8 mouse cellular contexts compared by ENCODE assay signal in genomic region chr11:5485193-5486011, GRCm38 (mm10). TPM values are rescaled to one million over a fixed set of nuclear protein-coding genes. Genes with fewer than 3 reads are reported as not detected.
DNase-seq lines count a peak whose midpoint lies in the region; ATAC-seq and TF ChIP-seq lines count a peak whose summit lies in the region.

No protein-coding gene starts in this region.

- TF ChIP-seq POLR2A in MEL (IDR thresholded peaks at IDR 0.05; ENCODE audit: control insufficient read depth in 1 of 2, insufficient read depth in 1 of 2, low read depth in 1 of 2, low read length in 2 of 2, poor library complexity in 1 of 2): peak; percentile 93 to 94
- no peak for TF ChIP-seq POLR2A in testis, adult 2 months (IDR thresholded peaks at IDR 0.05; ENCODE audit: control insufficient read depth, low read depth, low read length)

- peak; percentile 98 for DNase-seq in MEL (ENCODE audit: low read depth, low spot score)
- peak; percentile 85 to 88 for DNase-seq in cerebellum, adult 18-20 months
- peak; percentile 85 to 86 for DNase-seq in heart, postnatal 36 days
- DNase-seq in layer of hippocampus, adult 18-20 months (ENCODE audit: low spot score in 2 of 2): peak; percentile 70 to 93
- peak; percentile 86 to 88 for DNase-seq in lung, adult 18-20 months

- peaks cover 0 to 6% of the 10 kb centered on the region in 2 experiments; a peak in 2 of 4 replicates for H3K36me3 ChIP-seq in MEL (ENCODE audit: control insufficient read depth in 1 of 2, insufficient read depth in 2 of 2, low read length in 2 of 2)
- no peaks in the 10 kb centered on the region for H3K36me3 ChIP-seq in forebrain, embryonic 16.5 days (ENCODE audit: control insufficient read depth, insufficient read depth)
- no peaks in the 10 kb centered on the region for H3K36me3 ChIP-seq in neural tube, embryonic 14.5 days (ENCODE audit: control insufficient read depth, insufficient read depth, low read length)
- no peaks in the 10 kb centered on the region for H3K36me3 ChIP-seq in testis, adult 2 months (ENCODE audit: control insufficient read depth, insufficient read depth, low read length)

- H3K4me2 ChIP-seq in forebrain, embryonic 16.5 days (ENCODE audit: low read length): peak overlapping the region; percentile 51
- peak overlapping the region; percentile 35 for H3K4me2 ChIP-seq in neural tube, embryonic 14.5 days (ENCODE audit: low read depth, low read length)

- peaks cover 0 to 4% of the 10 kb centered on the region in 2 experiments; a peak in 1 of 4 replicates for H3K4me1 ChIP-seq in MEL (ENCODE audit: control insufficient read depth in 1 of 2, insufficient read depth in 2 of 2, low read length in 2 of 2)
- H3K4me1 ChIP-seq in forebrain, embryonic 16.5 days (replicated peaks; ENCODE audit: control insufficient read depth, insufficient read depth, low read length): no peaks in the 10 kb centered on the region; the same call in 1 of the 2 replicates
- H3K4me1 ChIP-seq in neural tube, embryonic 14.5 days (ENCODE audit: control insufficient read depth, insufficient read depth, low read length): no peaks in the 10 kb centered on the region
- peaks cover 4% of the 10 kb centered on the region for H3K4me1 ChIP-seq in testis, adult 2 months (ENCODE audit: control insufficient read depth, insufficient read depth, low read length)

- no peaks in the 10 kb centered on the region for H3K27me3 ChIP-seq in MEL (ENCODE audit: control insufficient read depth in 1 of 2, insufficient read depth in 2 of 2, low read length in 2 of 2)
- no peaks in the 10 kb centered on the region for H3K27me3 ChIP-seq in forebrain, embryonic 16.5 days (replicated peaks; ENCODE audit: control insufficient read depth, insufficient read depth, low read length)
- no peaks in the 10 kb centered on the region for H3K27me3 ChIP-seq in neural tube, embryonic 14.5 days (ENCODE audit: control insufficient read depth, insufficient read depth, low read length)
- H3K27me3 ChIP-seq in testis, adult 2 months (ENCODE audit: control insufficient read depth, insufficient read depth, low read length): no peaks in the 10 kb centered on the region

- TF ChIP-seq EP300 in MEL (IDR thresholded peaks at IDR 0.05; ENCODE audit: low read depth in 1 of 2, low read length in 2 of 2): peak in 1 of 2 experiments; percentile 42; a peak in 1 of 4 replicates

- peak; percentile 91 to 99 (median 96) for TF ChIP-seq CTCF in MEL (IDR thresholded peaks at IDR 0.05 in 2 of 3, conservative IDR thresholded peaks at IDR 0.05 in 1 of 3; ENCODE audit: control insufficient read depth in 1 of 3, insufficient read depth in 1 of 3, low read depth in 2 of 3, low read length in 3 of 3, poor library complexity in 1 of 3, severe bottlenecking in 1 of 3)
- TF ChIP-seq CTCF in testis, adult 2 months (IDR thresholded peaks at IDR 0.05; ENCODE audit: control insufficient read depth, insufficient read depth, insufficient replicate concordance, low read depth, low read length): peak; percentile 72

- peak; percentile 80 for ATAC-seq in forebrain, embryonic 16.5 days
- peak; percentile 87 for ATAC-seq in neural tube, embryonic 14.5 days (ENCODE audit: low read depth)

- peak overlapping the region; percentile 77 for H3K9ac ChIP-seq in MEL (ENCODE audit: control insufficient read depth, low read depth, low read length, poor library complexity, severe bottlenecking)
- H3K9ac ChIP-seq in forebrain, embryonic 16.5 days (replicated peaks; ENCODE audit: low read depth, low read length): peak overlapping the region; percentile 3; the same call in 1 of the 2 replicates
- no peak overlapping the region for H3K9ac ChIP-seq in neural tube, embryonic 14.5 days (replicated peaks; ENCODE audit: low read depth, low read length)

- no peaks in the 10 kb centered on the region for H3K9me3 ChIP-seq in MEL (replicated peaks; ENCODE audit: insufficient read depth, low read length)
- no peaks in the 10 kb centered on the region for H3K9me3 ChIP-seq in forebrain, embryonic 16.5 days (ENCODE audit: control insufficient read depth, low read length)
- H3K9me3 ChIP-seq in neural tube, embryonic 14.5 days (ENCODE audit: control insufficient read depth, low read length): no peaks in the 10 kb centered on the region

- peak overlapping the region; percentile 82 for H3K27ac ChIP-seq in MEL (ENCODE audit: control insufficient read depth, low read depth, low read length)
- no peak overlapping the region for H3K27ac ChIP-seq in forebrain, embryonic 16.5 days (ENCODE audit: low read length)
- no peak overlapping the region for H3K27ac ChIP-seq in neural tube, embryonic 14.5 days (ENCODE audit: low read depth, low read length)
- H3K27ac ChIP-seq in testis, adult 2 months (ENCODE audit: control insufficient read depth, insufficient read depth, low read depth, low read length): no peak overlapping the region; the same call in 1 of the 2 replicates

- TF ChIP-seq RAD21 in MEL (IDR thresholded peaks at IDR 0.05; ENCODE audit: low read depth, low read length): peak; percentile 100

- WGBS in forebrain, embryonic 16.5 days: 15% methylated on average over 15 of the region's 15 CpGs
- 17% methylated on average over 15 of the region's 15 CpGs for WGBS in neural tube, embryonic 14.5 days

- peak overlapping the region; percentile 70 to 71 for H3K4me3 ChIP-seq in MEL (ENCODE audit: control insufficient read depth in 1 of 2, insufficient read depth in 1 of 2, low read depth in 2 of 2, low read length in 2 of 2)
- peak overlapping the region; percentile 39 for H3K4me3 ChIP-seq in forebrain, embryonic 16.5 days (replicated peaks; ENCODE audit: low read length)
- peak overlapping the region; percentile 22 for H3K4me3 ChIP-seq in neural tube, embryonic 14.5 days (ENCODE audit: low read depth, low read length)
- peak overlapping the region; percentile 83 for H3K4me3 ChIP-seq in testis, adult 2 months (ENCODE audit: control insufficient read depth, low read depth, low read length)

- peaks cover 11% of the 10 kb centered on the region for H3K79me2 ChIP-seq in MEL (ENCODE audit: control insufficient read depth, insufficient read depth, low read length, poor library complexity)

- intact Hi-C loops in heart, postnatal 36 days (cut with DNase I): loop anchor here (1.0 to 2.0 kb wide), 4 partner anchors 37 to 401 kb away; no protein-coding TSS in a partner anchor

TF ChIP-seq in MEL, 35 proteins besides CTCF, POLR2A, EP300 and RAD21 (continues in another document):
- TF ChIP-seq USF1 (IDR thresholded peaks at IDR 0.05; ENCODE audit: low read depth, low read length) (no peak), POLR2AphosphoS5 (IDR thresholded peaks at IDR 0.05; ENCODE audit: borderline replicate concordance, low read depth, low read length) (no peak), ETS1 (IDR thresholded peaks at IDR 0.05; ENCODE audit: low read depth, low read length) (no peak; the same call in 1 of the 2 replicates), MAX (IDR thresholded peaks at IDR 0.05; ENCODE audit: low read length) (peak; percentile 61; the same call in 1 of the 2 replicates), NELFE (IDR thresholded peaks at IDR 0.05; ENCODE audit: low read depth, low read length) (peak; percentile 86), UBTF (IDR thresholded peaks at IDR 0.05; ENCODE audit: borderline replicate concordance, insufficient read depth, low read depth, low read length) (no peak), NRF1 (IDR thresholded peaks at IDR 0.05; ENCODE audit: insufficient read depth, low read depth, low read length, poor library complexity, severe bottlenecking) (no peak), USF2 (IDR thresholded peaks at IDR 0.05; ENCODE audit: borderline replicate concordance in 1 of 2, insufficient read depth in 1 of 2, low read depth in 1 of 2, low read length in 2 of 2) (no peak), MYB (IDR thresholded peaks at IDR 0.05; ENCODE audit: low read depth, low read length) (no peak), ELF1 (IDR thresholded peaks at IDR 0.05; ENCODE audit: low read depth, low read length) (peak; percentile 65; the same call in 1 of the 2 replicates), POLR2AphosphoS2 (IDR thresholded peaks at IDR 0.05; ENCODE audit: low read length) (peak; percentile 53; the same call in 1 of the 2 replicates), ZKSCAN1 (IDR thresholded peaks at IDR 0.05; ENCODE audit: low read depth, low read length) (no peak), JUND (IDR thresholded peaks at IDR 0.05; ENCODE audit: low read depth, low read length) (no peak), RCOR1 (IDR thresholded peaks at IDR 0.05; ENCODE audit: low read depth, low read length) (peak; percentile 38; the same call in 1 of the 2 replicates), SIN3A (IDR thresholded peaks at IDR 0.05; ENCODE audit: low read length) (peak; percentile 83)

RNA-seq across cellular contexts. Expression of gene Xbp1, which starts 35.1 kb away (rescaled TPM):
- total RNA-seq in MEL (2012; rRNA removed): 84.2 and 101 TPM in 2 replicates
- polyA plus RNA-seq in MEL (2012; ENCODE audit: insufficient read depth in 1 of 2, insufficient read length in 2 of 2, low read depth in 1 of 2, low replicate concordance in 2 of 2, missing spikeins in 1 of 2): 10 to 100 TPM in 1 of 2 experiments, not detected in 1; 81.8 TPM
- polyA plus RNA-seq in forebrain, embryonic 16.5 days (2015; fragmentation: Nextera tagmentation; extraction: Ambion mirVana): 135 and 146 TPM in 2 replicates
- 10 to 100 TPM; 59.2 to 65.2 TPM for total RNA-seq in heart, postnatal 36 days (2021)
- 100 to 1,000 TPM; 112 to 114 TPM for total RNA-seq in layer of hippocampus, adult 18-20 months (2021)
- polyA plus RNA-seq in neural tube, embryonic 14.5 days (2014; fragmentation: Nextera tagmentation; extraction: Ambion mirVana): 131 and 134 TPM in 2 replicates
- 9.0 and 9.2 TPM in 2 replicates for polyA plus RNA-seq in testis, adult 2 months (2012; rRNA removed)

RNA-seq across cellular contexts. Expression of gene Znrf3, which starts 40.8 kb away (rescaled TPM):
- total RNA-seq in MEL (2012; rRNA removed): 8.2 and 9.2 TPM in 2 replicates
- polyA plus RNA-seq in MEL (2012; ENCODE audit: insufficient read depth in 1 of 2, insufficient read length in 2 of 2, low read depth in 1 of 2, low replicate concordance in 2 of 2, missing spikeins in 1 of 2): 1 to 10 TPM in 1 of 2 experiments, not detected in 1; 9.0 TPM
- 6.9 and 7.2 TPM in 2 replicates for polyA plus RNA-seq in forebrain, embryonic 16.5 days (2015; fragmentation: Nextera tagmentation; extraction: Ambion mirVana)
- 1 to 10 TPM; 8.7 to 9.1 TPM for total RNA-seq in heart, postnatal 36 days (2021)
- 10 to 100 TPM; 19.7 to 20.5 TPM for total RNA-seq in layer of hippocampus, adult 18-20 months (2021)
- polyA plus RNA-seq in neural tube, embryonic 14.5 days (2014; fragmentation: Nextera tagmentation; extraction: Ambion mirVana): 7.4 and 9.6 TPM in 2 replicates
- 13.0 and 13.1 TPM in 2 replicates for polyA plus RNA-seq in testis, adult 2 months (2012; rRNA removed)

RNA-seq across cellular contexts. Expression of gene Ccdc117, which starts 56.6 kb away (rescaled TPM):
- total RNA-seq in MEL (2012; rRNA removed): 26.3 and 35.4 TPM in 2 replicates
- polyA plus RNA-seq in MEL (2012; ENCODE audit: insufficient read depth in 1 of 2, insufficient read length in 2 of 2, low read depth in 1 of 2, low replicate concordance in 2 of 2, missing spikeins in 1 of 2): 10 to 100 TPM in 1 of 2 experiments, not detected in 1; 19.4 TPM
- polyA plus RNA-seq in forebrain, embryonic 16.5 days (2015; fragmentation: Nextera tagmentation; extraction: Ambion mirVana): 12.3 and 15.5 TPM in 2 replicates
- total RNA-seq in heart, postnatal 36 days (2021): 10 to 100 TPM; 19.5 to 23.2 TPM
- 10 to 100 TPM; 19.0 to 20.8 TPM for total RNA-seq in layer of hippocampus, adult 18-20 months (2021)
- 10.4 and 14.1 TPM in 2 replicates for polyA plus RNA-seq in neural tube, embryonic 14.5 days (2014; fragmentation: Nextera tagmentation; extraction: Ambion mirVana)
- 25.2 and 37.6 TPM in 2 replicates for polyA plus RNA-seq in testis, adult 2 months (2012; rRNA removed)

Comparison
In these comparisons a context has a peak if more than half of its experiments do, and no peak if none do; other contexts are left out.
1. H3K4me3 ChIP-seq: peak in every context shown above with its lines; median percentile 83 in testis, adult 2 months; 70 in MEL; 39 in forebrain, embryonic 16.5 days; 22 in neural tube, embryonic 14.5 days.